Mouse (Mus musculus) stomach, postnatal 0 days (tissue): ENCODE data around the gene Tubgcp2. TPM values are rescaled to one million over a fixed set of nuclear protein-coding genes. Genes with fewer than 3 reads are reported as not detected.

Experiments
- ATAC-seq: fragments of 200-750 bp; cut with Nextera tagmentation; 2 replicates; pipeline ENCODE4 v1.8.0; 2017; ENCODE audit not compliant: low FRiP score, low TSS enrichment
- DNase-seq: peaks from one replicate; pipeline ENCODE4 v3.0.0-alpha.2; 2016; ENCODE audit warnings: low spot score
- H3K27ac ChIP-seq: fragments of 300-500 bp; sonication (generic); replicated peaks from 2 replicates; pipeline ENCODE4 v1.5.1; 2014; ENCODE audit warnings: mild to moderate bottlenecking, control low read depth
- H3K27me3 ChIP-seq: fragments of 300-500 bp; sonication (generic); 2 replicates; pipeline ENCODE4 v1.6.1; 2014; ENCODE audit warnings: low read length; ENCODE audit not compliant: control insufficient read depth, insufficient read depth
- H3K36me3 ChIP-seq: fragments of 300-500 bp; sonication (generic); 2 replicates; pipeline ENCODE4 v1.6.1; 2014; ENCODE audit warnings: low read length, mixed read lengths; ENCODE audit not compliant: control insufficient read depth, insufficient read depth
- H3K4me1 ChIP-seq: fragments of 300-500 bp; sonication (generic); replicated peaks from 2 replicates; pipeline ENCODE4 v1.6.1; 2014; ENCODE audit warnings: antibody characterized with exemption; ENCODE audit not compliant: control insufficient read depth, insufficient read depth
- H3K4me2 ChIP-seq: fragments of 300-500 bp; sonication (generic); replicated peaks from 2 replicates; pipeline ENCODE4 v1.6.1; 2014; ENCODE audit warnings: low read depth, mild to moderate bottlenecking, control low read depth, moderate library complexity
- H3K4me3 ChIP-seq: fragments of 300-500 bp; sonication (generic); 2 replicates; pipeline ENCODE4 v1.5.1; 2014; ENCODE audit warnings: low read depth, low read length, control low read depth
- H3K9ac ChIP-seq: fragments of 300-500 bp; sonication (generic); 2 replicates; pipeline ENCODE4 v1.6.1; 2014; ENCODE audit warnings: mild to moderate bottlenecking, low read length, control low read depth, mixed read lengths
- H3K9me3 ChIP-seq: fragments of 300-500 bp; sonication (generic); 2 replicates; pipeline ENCODE4 v1.6.1; 2016; ENCODE audit warnings: low read length; ENCODE audit not compliant: control insufficient read depth
- CTCF ChIP-seq: IDR thresholded peaks from 2 replicates; pipeline ENCODE4 v1.5.1; 2016; ENCODE audit warnings: antibody characterized with exemption, low read depth, mild to moderate bottlenecking, moderate library complexity
- EP300 ChIP-seq: optimal IDR thresholded peaks from 2 replicates; pipeline ENCODE3; 2016; ENCODE audit warnings: antibody characterized with exemption
- whole genome bisulfite sequencing: fragments of 180-500 bp; shearing (Covaris S2); extraction: QIAGEN DNeasy Blood & Tissue Kit; methylation state at CpG from one replicate; pipeline ENCODE4 v1.1.7; 2014; 5-methylcytosine and 5-hydroxymethylcytosine counted together
- microRNA counts: library from miRNA; unstranded; fragments of <30 nt; microRNA quantifications from one replicate; lab custom pipeline; 2015
- microRNA-seq: library from miRNA; unstranded; fragments of <30 nt; microRNA quantifications from one replicate; pipeline ENCODE4, GENCODE M21; 2016
- polyA plus RNA-seq: library from polyadenylated mRNA; unstranded; fragments of >200 nt; fragmentation: Nextera tagmentation; extraction: Ambion mirVana; gene quantifications from 2 replicates; pipeline ENCODE4 v1.2.1, GENCODE M21; 2015

The Tubgcp2 gene
- polyA plus RNA-seq, 1 experiment from 2014 or later = 17.7 TPM

DNA sequence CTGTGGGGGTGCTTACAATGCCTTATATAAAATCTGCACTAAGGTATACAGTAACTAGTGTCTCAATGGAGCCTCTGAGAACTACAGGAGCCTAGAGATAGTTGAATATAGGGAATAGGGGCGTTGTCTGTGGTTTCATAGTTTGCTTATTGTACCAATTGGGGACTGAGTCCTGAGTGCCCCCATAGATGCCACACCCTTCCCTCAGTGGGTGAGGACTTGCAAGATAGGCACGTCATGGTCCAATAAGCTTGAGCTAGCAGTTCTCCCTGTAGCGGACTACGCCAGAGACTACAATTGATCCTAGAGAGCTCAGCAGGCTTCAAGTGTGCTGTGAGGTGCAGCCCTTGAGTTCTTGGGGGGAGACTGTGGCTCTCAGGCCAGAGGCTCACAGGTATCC, 81.0 kb downstream of the Tubgcp2 start:
- no peaks in the 10 kb centered on the region for H3K36me3 ChIP-seq
- H3K27me3 ChIP-seq = no peaks in the 10 kb centered on the region
- H3K9me3 ChIP-seq = no peaks in the 10 kb centered on the region
- no peak for TF ChIP-seq CTCF
- TF ChIP-seq EP300 = no peak
- no peak for DNase-seq
- no peak overlapping the region for H3K27ac ChIP-seq
- ATAC-seq = no peak
- H3K4me1 ChIP-seq = no peaks in the 10 kb centered on the region
- H3K9ac ChIP-seq = no peak overlapping the region
- WGBS = 85% methylated on average over 4 of the region's 4 CpGs
- no peak overlapping the region for H3K4me3 ChIP-seq
- H3K4me2 ChIP-seq = no peak overlapping the region

DNA sequence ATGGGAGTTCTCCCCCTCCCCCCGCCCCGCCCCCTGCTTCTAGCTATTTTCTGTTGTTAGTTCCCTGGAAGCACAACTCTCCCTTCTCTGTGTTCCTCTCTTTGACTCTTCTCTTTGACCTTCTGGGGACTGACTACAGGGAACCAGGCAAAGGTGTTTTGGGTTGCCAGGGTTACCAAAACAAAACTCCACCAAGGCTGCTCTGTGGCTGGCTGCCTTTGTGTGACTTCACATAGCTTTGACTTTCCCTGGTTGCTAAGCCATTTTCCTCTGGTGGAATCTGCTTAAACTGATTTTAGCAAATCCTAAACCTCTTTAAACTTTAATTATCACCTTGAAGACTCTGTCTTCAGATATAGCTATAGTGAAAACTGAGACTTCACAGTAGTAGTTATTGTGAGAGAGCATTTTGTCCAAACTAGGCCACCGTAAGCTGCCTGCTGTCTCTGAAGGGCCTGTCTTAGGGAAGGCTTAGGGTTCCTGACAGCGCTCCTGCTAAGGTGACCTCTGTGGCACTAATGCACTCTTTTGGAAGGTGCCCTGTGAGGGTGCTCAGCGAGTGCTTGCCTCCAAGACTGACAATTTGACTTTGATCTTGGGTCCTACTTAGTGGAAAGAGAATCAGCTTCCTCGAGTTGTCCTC, 84.4 kb downstream of the Tubgcp2 start:
- Histone ChIP-seq H3K9me3 (no peaks in the 10 kb centered on the region), H3K36me3 (no peaks in the 10 kb centered on the region), H3K9ac (no peak overlapping the region), H3K4me3 (no peak overlapping the region), H3K27me3 (no peaks in the 10 kb centered on the region), H3K4me2 (no peak overlapping the region), H3K4me1 (no peaks in the 10 kb centered on the region), H3K27ac (no peak overlapping the region)
- 73% methylated on average over 6 of the region's 6 CpGs for WGBS
- TF ChIP-seq EP300 (no peak), CTCF (no peak)
- ATAC-seq = no peak
- no peak for DNase-seq

DNA sequence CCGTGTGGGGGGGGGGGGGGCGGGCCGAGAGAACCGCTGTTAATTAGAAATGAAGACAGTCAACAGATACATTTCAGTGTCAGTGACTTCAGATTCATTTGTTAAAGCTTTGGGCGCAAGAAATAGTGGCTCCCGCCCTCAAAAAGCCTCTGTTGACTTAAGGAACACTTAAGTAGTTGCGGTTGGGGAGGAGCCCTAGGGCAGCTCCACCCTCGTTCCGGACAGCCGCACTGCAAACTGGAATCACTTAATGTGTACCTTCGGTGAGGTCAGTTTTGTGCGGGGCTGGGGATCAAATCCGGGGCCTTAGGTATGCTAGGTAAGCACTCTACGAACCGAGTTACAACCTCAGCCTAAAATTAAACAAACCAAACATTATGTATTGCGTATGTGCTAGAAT, 85.4 kb downstream of the Tubgcp2 start:
- no peaks in the 10 kb centered on the region; the same call in 1 of the 2 replicates for H3K27me3 ChIP-seq
- peak overlapping the region; percentile 60 for H3K4me3 ChIP-seq
- peak overlapping the region; percentile 78 for H3K27ac ChIP-seq
- H3K9me3 ChIP-seq = no peaks in the 10 kb centered on the region
- H3K4me1 ChIP-seq = no peaks in the 10 kb centered on the region
- H3K4me2 ChIP-seq = peak overlapping the region; percentile 76
- TF ChIP-seq EP300 (no peak), CTCF (no peak)
- WGBS = under 1% methylated on average over 14 of the region's 16 CpGs
- no peaks in the 10 kb centered on the region for H3K36me3 ChIP-seq
- DNase-seq = peak; percentile 66
- peak; percentile 69 for ATAC-seq
- peak overlapping the region; percentile 52 for H3K9ac ChIP-seq

DNA sequence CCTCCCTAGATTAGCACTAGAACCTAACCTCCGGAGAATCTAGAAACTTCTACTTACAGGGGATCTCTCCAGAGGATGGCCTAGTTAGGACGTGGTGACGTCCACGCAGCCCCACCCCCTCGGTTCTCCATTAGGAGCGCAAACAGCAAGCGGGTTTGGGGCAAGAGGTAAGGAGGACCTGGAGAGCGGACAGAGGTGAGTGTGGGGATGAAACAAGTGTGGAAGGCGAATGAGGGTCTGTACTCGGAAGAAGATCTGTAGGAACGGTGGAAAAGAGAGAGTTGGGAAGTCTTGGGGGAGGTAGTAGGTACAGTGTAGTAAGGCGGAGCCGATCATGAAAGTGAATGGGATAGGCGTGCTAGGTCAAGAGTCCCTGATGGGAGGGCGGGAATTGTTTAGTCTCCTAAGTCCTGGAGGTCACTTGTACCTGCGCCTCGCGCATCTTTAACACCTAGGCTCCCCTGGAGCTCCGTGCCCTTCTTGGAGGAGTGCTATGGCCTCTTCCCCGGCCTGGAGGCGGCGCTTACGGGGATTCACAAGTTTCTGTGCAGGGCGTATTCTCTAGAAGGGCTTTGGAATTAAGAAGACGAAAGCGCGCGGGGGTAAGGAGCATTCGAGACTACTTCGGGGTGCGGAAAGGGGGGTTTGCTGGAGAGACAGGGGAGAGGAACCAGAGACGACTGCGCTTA, 86.0 kb downstream of the Tubgcp2 start:
- Histone ChIP-seq H3K4me3 (peak overlapping the region; percentile 60), H3K27ac (peak overlapping the region; percentile 78), H3K9ac (peak overlapping the region; percentile 52), H3K4me1 (no peaks in the 10 kb centered on the region), H3K9me3 (no peaks in the 10 kb centered on the region), H3K27me3 (no peaks in the 10 kb centered on the region; the same call in 1 of the 2 replicates), H3K36me3 (no peaks in the 10 kb centered on the region), H3K4me2 (peak overlapping the region; percentile 76)
- DNase-seq = peak; percentile 70
- WGBS = under 1% methylated on average over 30 of the region's 33 CpGs
- 0 out of 2 replicates have a peak, but pooled peaks have one; percentile 15 for TF ChIP-seq CTCF
- no peak for TF ChIP-seq EP300
- peak; percentile 73 for ATAC-seq

DNA sequence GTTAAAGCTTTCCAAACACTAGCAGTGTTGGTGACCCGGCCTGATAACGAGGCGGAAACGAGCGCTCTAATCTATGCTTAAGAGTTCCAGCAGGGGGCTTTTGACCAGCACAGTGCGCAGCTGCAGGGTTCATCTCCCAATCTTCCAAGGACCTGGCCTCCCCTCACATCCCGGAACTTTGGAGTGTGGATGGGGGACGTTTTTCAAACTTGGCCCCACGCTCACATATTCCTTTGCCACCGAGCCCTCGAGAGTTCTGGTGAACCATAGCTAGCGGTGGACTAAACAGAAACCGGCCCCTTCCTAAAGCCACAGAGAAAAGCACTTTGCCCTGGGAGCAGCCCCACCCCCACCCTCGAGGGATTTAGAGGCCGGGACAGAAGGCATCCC, 86.6 kb downstream of the Tubgcp2 start:
- H3K27me3 ChIP-seq = no peaks in the 10 kb centered on the region; the same call in 1 of the 2 replicates
- peak overlapping the region; percentile 78 for H3K27ac ChIP-seq
- no peak for TF ChIP-seq EP300
- TF ChIP-seq CTCF = peak; percentile 71
- peak; percentile 62 for DNase-seq
- H3K9ac ChIP-seq = peak overlapping the region; percentile 52
- 1% methylated on average over 15 of the region's 15 CpGs for WGBS
- peak overlapping the region; percentile 76 for H3K4me2 ChIP-seq
- no peaks in the 10 kb centered on the region for H3K36me3 ChIP-seq
- H3K4me3 ChIP-seq = peak overlapping the region; percentile 60
- ATAC-seq = peak; percentile 78
- H3K4me1 ChIP-seq = no peaks in the 10 kb centered on the region
- H3K9me3 ChIP-seq = no peaks in the 10 kb centered on the region

DNA sequence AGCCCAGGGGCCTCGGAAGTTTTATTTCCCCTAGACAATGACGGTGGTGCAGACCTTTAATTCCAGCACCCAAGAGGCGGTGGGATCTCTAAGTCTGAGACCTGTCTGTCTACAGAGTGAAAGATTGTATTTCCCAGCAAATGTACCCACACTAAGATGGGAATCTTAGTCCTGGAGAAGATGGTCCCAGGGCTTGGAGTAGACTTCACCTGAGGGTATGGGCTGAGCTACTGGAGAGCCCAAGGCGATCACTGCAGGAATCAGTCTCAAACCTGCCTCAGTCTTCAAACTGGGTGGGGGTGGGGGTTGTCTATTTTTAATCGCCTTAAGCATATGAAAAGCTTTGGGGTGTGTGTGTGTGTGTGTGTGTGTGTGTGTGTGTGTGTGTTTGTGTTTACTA, 90.4 kb downstream of the Tubgcp2 start:
- TF ChIP-seq EP300 = no peak
- TF ChIP-seq CTCF = no peak
- DNase-seq = no peak
- Histone ChIP-seq H3K4me2 (no peak overlapping the region), H3K36me3 (no peaks in the 10 kb centered on the region), H3K9ac (no peak overlapping the region), H3K27me3 (peaks cover 6% of the 10 kb centered on the region), H3K4me3 (no peak overlapping the region), H3K9me3 (no peaks in the 10 kb centered on the region), H3K4me1 (no peaks in the 10 kb centered on the region), H3K27ac (no peak overlapping the region)
- 54% methylated on average over 5 of the region's 5 CpGs for WGBS
- ATAC-seq = no peak

MicroRNAs encoded within 50 kb of the gene (microRNA counts, 519-probe panel; counts per million panel counts)
- not detected for microRNA mmu-miR-202-3p (lab: Ali Mortazavi, UCI)
- microRNA mmu-miR-202-5p (lab: Ali Mortazavi, UCI) = not detected

Small RNA genes lying within 50 kb of the gene (microRNA-seq; reads per million reads assigned to microRNA genes)
- gene Mir202 (not detected), gene Mir7062 (not detected), gene mmu-mir-7686 (not detected)

Other genes with a start within 250 kb of the Tubgcp2 start
- 0.55 and 1.1 TPM in 2 replicates for gene Adgra1, start 202.5 kb downstream of the Tubgcp2 start, polyA plus RNA-seq
- gene Kndc1, start 142.0 kb downstream of the Tubgcp2 start, polyA plus RNA-seq = 0.05 and 0.18 TPM in 2 replicates
- gene Utf1, start 92.9 kb downstream of the Tubgcp2 start, polyA plus RNA-seq = 0.13 TPM in 1 of 2 replicates, not detected in the other
- gene 6430531B16Rik, start 57.9 kb downstream of the Tubgcp2 start, polyA plus RNA-seq = 0.11 and 0.17 TPM in 2 replicates
- 0.85 and 1.1 TPM in 2 replicates for gene Adam8, start 44.1 kb downstream of the Tubgcp2 start, polyA plus RNA-seq
- gene Zfp511, start 278 bp downstream of the Tubgcp2 start, polyA plus RNA-seq = 19.7 and 20.7 TPM in 2 replicates
- gene Msx3, start 12.4 kb upstream of the Tubgcp2 start, polyA plus RNA-seq = 0.04 TPM in 1 of 2 replicates, not detected in the other
- 4.5 and 5.6 TPM in 2 replicates for gene Caly, start 45.9 kb upstream of the Tubgcp2 start, polyA plus RNA-seq
- gene Prap1, start 56.7 kb upstream of the Tubgcp2 start, polyA plus RNA-seq = 24.4 and 45.2 TPM in 2 replicates
- gene Fuom, start 65.8 kb upstream of the Tubgcp2 start, polyA plus RNA-seq = 41.2 and 44.5 TPM in 2 replicates
- 27.7 and 27.8 TPM in 2 replicates for gene Paox, start 79.1 kb upstream of the Tubgcp2 start, polyA plus RNA-seq
- gene Echs1, start 79.8 kb upstream of the Tubgcp2 start, polyA plus RNA-seq = 139 and 143 TPM in 2 replicates
- gene Mtg1, start 100.9 kb upstream of the Tubgcp2 start, polyA plus RNA-seq = 19.8 and 20.6 TPM in 2 replicates
- gene Sprn, start 118.2 kb upstream of the Tubgcp2 start, polyA plus RNA-seq = 0.90 and 1.1 TPM in 2 replicates
- gene Olfr522, start 128.1 kb upstream of the Tubgcp2 start, polyA plus RNA-seq = not detected in 2 replicates
- gene Olfr523, start 136.5 kb upstream of the Tubgcp2 start, polyA plus RNA-seq = not detected in 2 replicates
- not detected in 2 replicates for gene Olfr524, start 169.3 kb upstream of the Tubgcp2 start, polyA plus RNA-seq
- gene Cd163l1, start 181.6 kb upstream of the Tubgcp2 start, polyA plus RNA-seq = 0.11 TPM in 2 replicates
- not detected in 2 replicates for gene 5830411N06Rik, start 210.6 kb upstream of the Tubgcp2 start, polyA plus RNA-seq